Mouse (Mus musculus) liver (tissue): Measurements from ENCODE around the gene Tex30.
"Not testable (repeated sequence)": the region's sequence is repeated elsewhere in the genome, so short reads cannot be mapped to it uniquely, and the experiment has no call there.

Experiments
- DNase-seq: peaks from one replicate; pipeline ENCODE4 v3.0.0-alpha.2; 2020; ENCODE audit warnings: mixed read lengths

Gene Tex30

GRCm38 (mm10) chr1:44102259-44102717 is at the start of gene Tex30:
Gene Tex30 (minus strand): TSS chr1:44102441.
- DNase-seq = peak; percentile 97

GRCm38 (mm10) chr1:44148706-44149105 is 46.5 kb upstream of the Tex30 start:
- DNase-seq = no peak

- DNase-seq = peak; percentile 88
Observed at GRCm38 (mm10) chr1:44147563-44148381, 45.5 kb upstream of the Tex30 start, which contains the start of gene Ercc5. Gene Ercc5 (plus strand): TSS chr1:44147744.

- no peak for DNase-seq
Observed at GRCm38 (mm10) chr1:44142747-44143146, 40.5 kb upstream of the Tex30 start.

- DNase-seq = no peak
Observed at GRCm38 (mm10) chr1:44140232-44140631, 38.0 kb upstream of the Tex30 start.

GRCm38 (mm10) chr1:44129929-44130581 is 27.8 kb upstream of the Tex30 start:
- DNase-seq = no peak

GRCm38 (mm10) chr1:44125590-44125989 is 23.3 kb upstream of the Tex30 start:
- DNase-seq = no peak

- DNase-seq = no peak
Observed at GRCm38 (mm10) chr1:44122256-44122655, 20.0 kb upstream of the Tex30 start.

- DNase-seq = no peak
Observed at GRCm38 (mm10) chr1:44120074-44120406, 17.8 kb upstream of the Tex30 start.

- DNase-seq = peak; percentile 82
Observed at GRCm38 (mm10) chr1:44119201-44120073, 17.2 kb upstream of the Tex30 start.

GRCm38 (mm10) chr1:44118239-44119054 is 16.2 kb upstream of the Tex30 start, which contains the start of the genes Kdelc1 and Bivm:
Gene Kdelc1 (minus strand): TSS chr1:44118808.
Gene Bivm (plus strand): TSS chr1:44118957.
- peak; percentile 88 for DNase-seq

- DNase-seq = no peak
Observed at GRCm38 (mm10) chr1:44117571-44117970, 15.3 kb upstream of the Tex30 start.

GRCm38 (mm10) chr1:44102939-44103338 is 698 bp upstream of the Tex30 start:
- DNase-seq = no peak

GRCm38 (mm10) chr1:44101448-44102225 is 604 bp downstream of the Tex30 start:
- peak; percentile 85 for DNase-seq

GRCm38 (mm10) chr1:44064625-44065024 is 37.6 kb downstream of the Tex30 start:
- peak; percentile 46 for DNase-seq

GRCm38 (mm10) chr1:44063439-44063838 is 38.8 kb downstream of the Tex30 start:
- DNase-seq = no peak

GRCm38 (mm10) chr1:44061836-44062235 is 40.4 kb downstream of the Tex30 start, which contains the start of gene Gm8251:
Gene Gm8251 (minus strand): TSS chr1:44061936.
- DNase-seq = no peak

- DNase-seq = no peak
Observed at GRCm38 (mm10) chr1:44057805-44058204, 44.4 kb downstream of the Tex30 start.

GRCm38 (mm10) chr1:44046556-44046955 is 55.7 kb downstream of the Tex30 start:
- no peak for DNase-seq

GRCm38 (mm10) chr1:44045689-44046088 is 56.6 kb downstream of the Tex30 start:
- DNase-seq = not testable (repeated sequence)

- no peak for DNase-seq
Observed at GRCm38 (mm10) chr1:44042555-44042915, 59.7 kb downstream of the Tex30 start.
